Mouse (Mus musculus): Measurements from ENCODE around the gene Hmgcll1. TPM values are rescaled to one million over a fixed set of nuclear protein-coding genes. Genes with fewer than 3 reads are reported as not detected.
A peak's percentile ranks its signal among the peaks of the same experiment; 100 is the strongest.
"Not testable (repeated sequence)": the region's sequence is repeated elsewhere in the genome, so short reads cannot be mapped to it uniquely, and the experiment has no call there.

The Hmgcll1 gene
- polyA plus RNA-seq, 1 experiment = 16.3 TPM

DNA sequence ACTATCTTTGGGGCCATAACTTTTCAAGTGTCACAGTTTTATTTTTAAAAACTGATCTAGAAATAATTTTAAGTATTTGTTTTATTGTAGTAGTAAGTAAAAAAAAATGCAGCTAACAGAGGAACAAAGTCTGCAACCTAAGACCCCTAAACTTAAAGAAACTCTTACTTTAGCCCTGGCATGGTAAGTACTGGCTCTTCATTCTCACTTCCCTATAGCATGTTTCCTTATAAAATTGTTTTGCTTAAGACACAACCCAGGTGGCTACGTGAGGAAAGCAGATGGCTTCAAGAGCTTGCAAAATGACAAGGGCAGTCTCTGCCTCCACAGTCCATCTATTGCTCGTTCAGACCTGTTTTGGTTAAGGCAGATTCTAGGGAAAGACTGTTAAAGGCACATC lies 49.5 kb downstream of the Hmgcll1 start:
- H3K27ac ChIP-seq (ENCODE audit: insufficient read depth, low read length) = no peak overlapping the region
- TF ChIP-seq POLR2A (IDR thresholded peaks at IDR 0.05; ENCODE audit: borderline replicate concordance, insufficient read depth, low read length) (no peak), CTCF (IDR thresholded peaks at IDR 0.05; ENCODE audit: borderline replicate concordance, insufficient read depth, low read depth, low read length) (no peak)
- H3K4me3 ChIP-seq (replicated peaks; ENCODE audit: insufficient read depth, low read depth, low read length) = no peak overlapping the region
- 57% methylated on average over 2 of the region's 2 CpGs for WGBS
- DNase-seq = no peak
- no peaks in the 10 kb centered on the region for H3K4me1 ChIP-seq (ENCODE audit: control insufficient read depth, insufficient read depth, low read length)
- H3K27me3 ChIP-seq (ENCODE audit: control insufficient read depth, insufficient read depth, low read length) = no peaks in the 10 kb centered on the region

DNA sequence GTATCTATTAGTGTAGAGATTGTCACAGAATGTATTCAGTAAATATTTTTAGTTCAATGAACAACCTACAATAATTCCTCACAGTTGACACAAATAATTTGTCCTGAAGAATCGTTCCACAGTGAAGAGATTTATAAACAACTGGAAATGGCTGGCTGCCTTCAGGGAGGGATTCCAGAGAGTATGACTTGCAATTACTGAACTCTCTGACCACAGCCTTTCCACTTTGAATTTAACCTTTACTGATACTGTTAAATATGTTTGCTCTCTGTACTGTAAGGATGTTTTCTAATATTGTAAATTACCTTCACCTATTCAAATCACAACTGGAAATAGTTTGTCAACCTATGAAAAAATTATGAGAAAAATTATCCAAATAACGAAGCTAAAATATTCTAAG lies 76.9 kb downstream of the Hmgcll1 start:
- Histone ChIP-seq H3K27ac (ENCODE audit: insufficient read depth, low read length) (no peak overlapping the region), H3K4me1 (ENCODE audit: control insufficient read depth, insufficient read depth, low read length) (no peaks in the 10 kb centered on the region), H3K4me3 (replicated peaks; ENCODE audit: insufficient read depth, low read depth, low read length) (no peak overlapping the region), H3K27me3 (ENCODE audit: control insufficient read depth, insufficient read depth, low read length) (no peaks in the 10 kb centered on the region)
- 76% methylated on average over 2 of the region's 2 CpGs for WGBS
- no peak for TF ChIP-seq CTCF (IDR thresholded peaks at IDR 0.05; ENCODE audit: borderline replicate concordance, insufficient read depth, low read depth, low read length)
- TF ChIP-seq POLR2A (IDR thresholded peaks at IDR 0.05; ENCODE audit: borderline replicate concordance, insufficient read depth, low read length) = no peak
- DNase-seq = no peak

DNA sequence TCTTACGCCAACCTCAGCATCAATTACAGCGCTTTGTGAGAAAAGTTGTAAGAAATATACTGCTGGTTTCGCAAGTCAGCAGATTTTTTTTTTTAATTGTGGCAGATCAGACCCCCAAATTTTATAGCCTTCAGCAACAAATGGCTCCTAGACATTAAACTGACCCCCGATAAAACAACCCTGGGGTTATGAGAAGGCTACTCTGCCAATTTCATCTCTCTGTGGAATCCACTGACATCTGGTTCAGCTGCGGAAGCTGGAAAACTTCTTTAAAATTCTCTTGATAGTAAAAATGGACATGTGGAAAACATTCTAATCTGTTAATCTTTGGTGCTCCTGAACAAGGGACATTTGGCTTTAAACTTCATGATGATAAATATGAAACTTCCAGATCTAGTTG lies 82.6 kb downstream of the Hmgcll1 start:
- Histone ChIP-seq H3K27ac (ENCODE audit: insufficient read depth, low read length) (no peak overlapping the region), H3K4me3 (replicated peaks; ENCODE audit: insufficient read depth, low read depth, low read length) (no peak overlapping the region), H3K27me3 (ENCODE audit: control insufficient read depth, insufficient read depth, low read length) (no peaks in the 10 kb centered on the region), H3K4me1 (ENCODE audit: control insufficient read depth, insufficient read depth, low read length) (no peaks in the 10 kb centered on the region)
- WGBS = 89% methylated on average over 5 of the region's 5 CpGs
- DNase-seq = no peak
- TF ChIP-seq POLR2A (IDR thresholded peaks at IDR 0.05; ENCODE audit: borderline replicate concordance, insufficient read depth, low read length) = no peak
- TF ChIP-seq CTCF (IDR thresholded peaks at IDR 0.05; ENCODE audit: borderline replicate concordance, insufficient read depth, low read depth, low read length) = no peak

DNA sequence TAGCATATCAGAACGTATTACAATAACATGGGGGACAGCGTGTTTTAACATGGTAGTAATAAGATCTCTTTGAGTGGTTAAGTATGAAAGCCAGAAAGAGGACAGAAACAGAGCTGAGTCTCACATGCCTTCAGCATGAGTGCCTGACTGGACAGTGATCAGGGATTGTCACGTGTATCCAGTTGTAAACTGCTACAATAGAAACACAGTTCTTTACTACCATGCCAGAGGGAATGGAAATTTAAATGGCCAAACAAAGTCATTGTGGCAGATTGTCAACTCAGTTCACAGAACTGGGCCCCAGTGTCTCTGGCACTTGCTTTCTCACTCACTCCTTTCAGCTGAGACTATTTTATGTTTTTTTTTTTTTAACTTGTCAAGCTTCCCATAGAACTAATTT lies 85.3 kb downstream of the Hmgcll1 start:
- H3K4me3 ChIP-seq (replicated peaks; ENCODE audit: insufficient read depth, low read depth, low read length) = no peak overlapping the region
- H3K4me1 ChIP-seq (ENCODE audit: control insufficient read depth, insufficient read depth, low read length) = no peaks in the 10 kb centered on the region
- no peaks in the 10 kb centered on the region for H3K27me3 ChIP-seq (ENCODE audit: control insufficient read depth, insufficient read depth, low read length)
- DNase-seq = no peak
- H3K27ac ChIP-seq (ENCODE audit: insufficient read depth, low read length) = no peak overlapping the region
- WGBS = 79% methylated on average over 3 of the region's 3 CpGs
- no peak for TF ChIP-seq POLR2A (IDR thresholded peaks at IDR 0.05; ENCODE audit: borderline replicate concordance, insufficient read depth, low read length)
- TF ChIP-seq CTCF (IDR thresholded peaks at IDR 0.05; ENCODE audit: borderline replicate concordance, insufficient read depth, low read depth, low read length) = no peak

DNA sequence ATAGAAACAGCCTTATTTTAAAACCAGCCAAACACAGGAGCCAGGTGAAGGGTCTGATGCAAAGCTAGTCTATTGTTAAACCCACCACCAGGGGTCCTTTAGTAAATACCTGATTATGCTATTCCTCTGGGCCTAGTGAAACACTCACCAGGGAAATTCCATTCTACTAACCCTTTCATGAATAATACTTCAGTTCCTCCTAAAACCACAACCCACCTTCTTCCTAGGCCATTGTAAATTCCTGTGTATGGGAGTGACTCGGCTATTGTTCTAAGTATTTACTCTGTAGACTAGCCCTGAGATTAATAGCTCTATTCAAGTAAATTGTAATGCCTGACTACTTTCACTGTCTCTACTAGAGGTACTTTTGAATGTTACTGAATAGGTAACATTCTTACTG lies 89.8 kb downstream of the Hmgcll1 start:
- H3K27ac ChIP-seq (ENCODE audit: insufficient read depth, low read length); H3K4me1 ChIP-seq (ENCODE audit: control insufficient read depth, insufficient read depth, low read length); DNase-seq; H3K4me3 ChIP-seq (replicated peaks; ENCODE audit: insufficient read depth, low read depth, low read length); H3K27me3 ChIP-seq (ENCODE audit: control insufficient read depth, insufficient read depth, low read length): not testable (repeated sequence)
- 83% methylated on average over 1 of the region's 1 CpGs for WGBS

DNA sequence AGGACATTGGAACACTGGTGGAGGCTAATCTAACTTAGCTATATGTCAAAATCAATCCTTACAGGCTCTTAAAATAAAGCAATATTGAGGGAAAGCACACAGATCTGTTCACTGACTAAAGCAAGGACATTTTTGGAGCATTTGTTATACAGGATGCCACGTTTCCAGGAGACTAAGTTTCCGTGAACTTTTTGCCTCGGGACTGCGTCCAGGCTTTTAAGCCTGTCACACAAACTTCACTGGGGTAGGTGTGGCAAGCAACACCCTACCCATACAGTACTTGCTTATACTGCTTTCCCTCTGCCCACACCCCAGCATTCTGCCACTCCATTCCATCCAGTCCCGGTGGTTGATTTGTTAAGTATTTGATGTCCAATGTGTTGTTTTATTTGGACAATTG lies 90.2 kb downstream of the Hmgcll1 start:
- H3K27me3 ChIP-seq (ENCODE audit: control insufficient read depth, insufficient read depth, low read length) = no peaks in the 10 kb centered on the region
- H3K4me3 ChIP-seq (replicated peaks; ENCODE audit: insufficient read depth, low read depth, low read length) = no peak overlapping the region
- no peak overlapping the region for H3K27ac ChIP-seq (ENCODE audit: insufficient read depth, low read length)
- DNase-seq = no peak
- H3K4me1 ChIP-seq (ENCODE audit: control insufficient read depth, insufficient read depth, low read length) = no peaks in the 10 kb centered on the region
- 85% methylated on average over 5 of the region's 5 CpGs for WGBS
- TF ChIP-seq CTCF (IDR thresholded peaks at IDR 0.05; ENCODE audit: borderline replicate concordance, insufficient read depth, low read depth, low read length) = no peak
- no peak for TF ChIP-seq POLR2A (IDR thresholded peaks at IDR 0.05; ENCODE audit: borderline replicate concordance, insufficient read depth, low read length)

DNA sequence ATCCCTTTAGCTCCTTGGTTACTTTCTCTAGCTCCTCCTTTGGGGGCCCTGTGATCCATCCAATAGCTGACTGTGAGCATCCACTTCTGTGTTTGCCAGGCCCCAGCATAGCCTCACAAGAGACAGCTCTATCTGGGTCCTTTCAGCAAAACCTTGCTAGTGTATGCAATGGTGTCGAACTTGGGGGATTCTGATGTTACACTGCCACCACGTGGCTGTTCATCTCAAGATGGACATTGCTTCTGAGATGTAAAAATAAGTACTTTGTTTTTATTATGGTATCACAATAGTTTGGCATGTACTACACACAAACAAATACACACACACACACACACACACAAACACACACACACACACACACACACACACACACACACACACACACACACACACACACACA lies 108.2 kb downstream of the Hmgcll1 start:
- not testable (repeated sequence) for H3K4me3 ChIP-seq (replicated peaks; ENCODE audit: insufficient read depth, low read depth, low read length)
- WGBS = 4% methylated on average over 2 of the region's 2 CpGs
- TF ChIP-seq CTCF (IDR thresholded peaks at IDR 0.05; ENCODE audit: borderline replicate concordance, insufficient read depth, low read depth, low read length) = peak; percentile 59; the same call in 1 of the 2 replicates

DNA sequence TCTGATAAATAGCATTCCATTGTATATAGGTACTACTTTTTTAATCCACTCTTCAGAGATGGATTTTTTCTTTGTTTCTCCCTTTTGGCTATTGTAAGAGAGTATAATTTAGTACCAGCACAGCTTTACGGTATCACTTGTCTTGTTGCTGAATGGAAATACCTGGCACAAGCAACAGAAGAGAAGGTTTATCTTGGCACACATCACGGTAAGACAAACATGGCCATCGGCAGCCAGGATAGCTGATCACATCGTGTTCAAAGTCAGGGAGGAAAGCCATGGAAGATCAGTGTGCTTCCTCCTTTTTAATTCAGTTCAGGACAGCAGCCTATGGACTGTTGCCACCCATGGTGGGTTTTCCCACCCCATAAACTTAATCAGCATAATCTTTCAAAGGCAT lies 109.6 kb downstream of the Hmgcll1 start:
- H3K27me3 ChIP-seq (ENCODE audit: control insufficient read depth, insufficient read depth, low read length) = no peaks in the 10 kb centered on the region
- H3K27ac ChIP-seq (ENCODE audit: insufficient read depth, low read length) = no peak overlapping the region
- DNase-seq = no peak
- TF ChIP-seq CTCF (IDR thresholded peaks at IDR 0.05; ENCODE audit: borderline replicate concordance, insufficient read depth, low read depth, low read length) (no peak), POLR2A (IDR thresholded peaks at IDR 0.05; ENCODE audit: borderline replicate concordance, insufficient read depth, low read length) (no peak)
- H3K4me3 ChIP-seq (replicated peaks; ENCODE audit: insufficient read depth, low read depth, low read length) = no peak overlapping the region
- 43% methylated on average over 4 of the region's 4 CpGs for WGBS
- no peaks in the 10 kb centered on the region for H3K4me1 ChIP-seq (ENCODE audit: control insufficient read depth, insufficient read depth, low read length)

More for the DNA sequence above, 108.2 kb downstream of the Hmgcll1 start:
- not testable (repeated sequence) for H3K4me1 ChIP-seq (ENCODE audit: control insufficient read depth, insufficient read depth, low read length); H3K27me3 ChIP-seq (ENCODE audit: control insufficient read depth, insufficient read depth, low read length); H3K27ac ChIP-seq (ENCODE audit: insufficient read depth, low read length)
- DNase-seq = peak; percentile 52 to 65

DNA sequence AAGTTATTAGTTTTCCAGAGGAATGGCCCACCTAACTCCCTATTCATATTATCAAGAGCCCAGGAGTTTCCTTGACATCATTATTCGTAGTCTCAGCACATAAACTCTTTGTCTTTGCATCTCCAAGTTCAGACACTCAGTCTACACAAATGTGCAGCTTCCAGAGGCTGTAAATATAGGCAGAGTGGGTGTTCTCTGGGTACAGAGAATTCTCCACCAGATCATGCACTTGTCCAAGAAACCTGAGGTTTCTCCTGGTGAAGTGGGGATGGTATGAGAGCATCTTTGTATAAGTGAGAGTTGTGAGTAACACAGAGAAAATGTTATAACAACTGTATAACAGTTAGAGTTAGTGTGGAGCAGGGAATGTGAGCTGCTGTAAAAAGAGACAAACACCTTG lies 114.7 kb downstream of the Hmgcll1 start:
- 69% methylated on average over 1 of the region's 1 CpGs for WGBS
- Histone ChIP-seq H3K27ac (ENCODE audit: insufficient read depth, low read length) (no peak overlapping the region), H3K4me1 (ENCODE audit: control insufficient read depth, insufficient read depth, low read length) (no peaks in the 10 kb centered on the region), H3K4me3 (replicated peaks; ENCODE audit: insufficient read depth, low read depth, low read length) (no peak overlapping the region), H3K27me3 (ENCODE audit: control insufficient read depth, insufficient read depth, low read length) (no peaks in the 10 kb centered on the region)
- no peak for DNase-seq
- TF ChIP-seq CTCF (IDR thresholded peaks at IDR 0.05; ENCODE audit: borderline replicate concordance, insufficient read depth, low read depth, low read length) = no peak
- TF ChIP-seq POLR2A (IDR thresholded peaks at IDR 0.05; ENCODE audit: borderline replicate concordance, insufficient read depth, low read length) = no peak

All from cerebellum, adult 2 months (tissue).